Mouse (Mus musculus): ENCODE data around the gene Nfe2. TPM values are rescaled to one million over a fixed set of nuclear protein-coding genes. Genes with fewer than 3 reads are reported as not detected.

The Nfe2 gene
- polyA plus RNA-seq (2012; rRNA removed; ENCODE audit: low replicate concordance): 1.7 and 5.1 TPM in 2 replicates

DNA sequence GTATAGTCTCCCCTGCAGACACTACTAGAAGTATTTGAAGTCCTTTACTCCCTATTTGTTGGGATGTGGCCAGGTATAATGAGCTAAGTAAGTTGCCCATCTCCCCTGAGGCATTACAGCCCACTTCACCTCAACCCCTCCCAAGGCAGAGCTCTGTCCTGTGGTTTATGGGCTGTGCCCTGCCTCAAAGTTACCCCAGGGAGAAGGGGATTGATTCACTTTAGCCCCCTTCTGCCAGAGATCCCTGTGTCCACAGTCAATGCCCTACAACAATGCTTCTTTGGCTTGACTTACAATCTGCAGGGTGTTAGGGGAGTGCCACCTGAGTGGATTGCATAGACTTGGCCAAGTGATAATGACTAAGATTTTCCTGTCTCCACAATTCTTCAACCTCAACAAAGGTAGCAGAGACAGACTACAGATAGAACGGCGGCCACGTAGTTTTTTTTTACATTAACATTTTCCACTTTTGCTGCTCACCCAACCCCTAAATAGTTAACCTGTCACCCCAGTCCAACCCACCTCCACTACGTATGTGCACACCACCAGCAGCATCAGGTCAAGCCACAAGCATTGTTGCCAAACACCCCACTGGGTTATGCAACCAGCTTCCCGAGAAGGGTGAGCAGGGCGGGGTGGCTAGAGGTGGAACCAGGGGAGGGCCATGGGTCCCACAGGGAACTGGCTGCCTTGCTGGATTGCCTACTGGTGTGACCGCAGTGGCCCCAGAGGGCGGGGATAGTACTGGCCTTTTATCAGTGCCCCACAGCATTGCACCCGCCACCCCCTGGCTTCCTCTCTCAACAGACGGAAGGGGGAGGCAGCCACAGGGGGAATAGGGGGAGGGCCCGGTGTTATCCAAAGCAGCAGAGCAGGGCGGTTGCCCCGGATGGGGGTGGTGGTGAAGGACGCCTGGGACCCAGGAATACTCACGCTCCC is at the start of gene Nfe2:
Gene Nfe2, minus strand, starts transcription at position 614 of the 939 bp plus-strand sequence.

DNA sequence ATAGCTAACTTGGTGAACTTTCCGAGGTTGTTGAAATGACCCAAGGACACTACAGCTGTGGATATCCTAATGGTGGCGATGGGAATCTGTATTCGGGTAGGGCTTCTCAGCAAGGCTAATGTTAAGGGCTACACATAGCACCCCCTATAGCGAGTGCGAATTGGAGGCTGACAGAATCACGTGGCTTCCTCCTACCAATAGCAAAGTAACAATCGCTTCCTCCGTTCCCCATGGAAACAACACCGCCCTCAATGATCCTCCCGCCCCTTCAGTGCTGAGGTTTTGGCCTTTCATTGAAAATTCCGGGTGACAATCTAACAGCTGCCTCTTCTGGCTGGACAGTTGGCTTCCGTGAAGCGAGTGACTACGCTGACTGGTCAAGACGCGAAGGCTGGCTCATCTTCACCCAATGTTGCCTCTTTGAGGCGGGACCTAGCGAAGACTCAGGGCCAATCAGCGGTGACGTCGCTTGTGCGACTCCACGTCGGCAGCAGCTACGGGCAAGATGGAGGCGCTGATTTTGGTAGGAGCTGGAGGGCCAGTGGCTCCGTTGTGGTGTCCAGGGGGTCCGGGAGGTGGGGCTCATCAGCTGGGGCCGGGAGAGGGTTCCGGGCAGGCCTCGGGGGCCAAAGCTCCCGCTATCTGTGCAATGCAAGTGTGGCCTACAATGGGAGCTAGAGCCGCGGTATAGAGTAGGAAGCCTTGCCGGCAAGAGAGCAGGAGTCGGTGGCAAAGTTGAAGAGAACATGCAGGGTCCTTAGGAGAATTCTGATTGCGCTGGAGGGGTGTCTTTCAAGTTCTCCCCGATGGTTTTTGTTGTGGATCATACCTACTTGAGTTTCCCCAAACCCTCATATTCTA is 14.4 kb upstream of the Nfe2 start, which contains the start of gene Copz1:
Gene Copz1, plus strand, starts transcription at position 296 of the 861 bp plus-strand sequence.

DNA sequence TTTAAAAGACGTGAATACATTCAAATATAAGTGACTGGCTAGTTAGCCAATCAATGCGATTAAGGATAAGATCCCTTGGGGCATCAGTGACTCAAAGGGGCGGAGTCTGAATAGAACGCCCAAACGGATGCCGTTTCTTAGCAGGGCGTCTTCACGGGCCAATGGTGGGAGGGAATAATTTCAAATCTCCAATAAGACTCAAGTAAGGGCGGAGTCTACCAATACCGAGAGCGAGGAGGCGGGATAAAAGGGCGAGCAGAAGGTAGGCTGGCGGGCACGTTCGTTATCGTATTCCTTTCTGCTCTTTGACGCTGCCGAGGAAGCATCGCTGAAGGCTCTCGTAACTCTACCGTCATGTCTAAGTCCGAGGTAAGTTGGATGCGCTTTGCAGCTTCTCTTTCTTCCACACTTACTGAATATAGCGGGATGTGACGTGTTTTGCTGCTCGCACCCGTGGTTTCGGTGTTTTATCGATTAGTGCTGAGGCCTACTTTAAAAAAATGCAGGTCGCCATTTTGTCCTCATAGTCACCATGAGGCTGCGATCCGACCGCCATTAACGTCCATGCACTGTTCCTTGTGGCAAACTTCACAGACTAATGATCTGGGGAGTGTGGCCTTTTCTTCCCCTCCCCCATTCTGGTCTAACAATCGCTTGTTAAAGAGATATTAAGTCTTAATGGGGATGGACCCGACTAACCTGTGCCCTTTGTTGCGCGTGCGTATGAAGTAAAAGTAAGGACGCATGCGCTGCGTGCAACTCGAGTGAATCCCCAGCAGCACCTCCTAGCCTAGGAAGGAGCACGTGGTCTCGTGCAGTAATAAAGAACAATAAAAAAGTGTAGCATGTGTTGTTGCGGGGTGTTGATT is 17.8 kb downstream of the Nfe2 start, which contains the start of gene Hnrnpa1:
Gene Hnrnpa1, plus strand, starts transcription at position 273 of the 869 bp plus-strand sequence.

DNA sequence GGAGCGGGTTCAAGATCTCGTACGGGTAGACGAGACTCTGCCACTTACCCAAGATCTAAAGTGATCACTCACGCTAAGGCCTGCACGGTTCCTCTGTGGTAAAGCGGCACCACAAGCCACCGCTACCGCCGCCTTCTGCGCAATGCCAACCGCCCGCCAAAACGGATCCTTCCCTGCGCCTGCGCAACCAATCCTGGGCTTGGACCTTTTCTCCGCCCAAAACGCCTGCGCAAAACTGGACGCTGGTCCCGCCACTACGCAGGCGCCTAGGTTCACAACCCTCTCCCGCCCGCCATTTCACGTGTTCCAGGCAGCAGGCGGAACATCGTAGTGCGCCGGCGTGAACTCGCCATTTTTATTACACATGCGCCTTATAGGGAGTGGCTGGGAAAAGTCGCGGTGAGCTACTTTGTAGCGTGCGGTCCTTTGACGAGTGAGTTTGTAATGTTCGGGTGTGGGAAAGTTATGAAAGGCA is 18.5 kb downstream of the Nfe2 start, which contains the start of gene Cbx5:
Gene Cbx5, minus strand, starts transcription at position 132 of the 475 bp plus-strand sequence.

Other genes with a start within 250 kb of the Nfe2 start
- 2.0 and 3.9 TPM in 2 replicates for gene Hoxc4, start 239.5 kb downstream of the Nfe2 start, polyA plus RNA-seq (2012; rRNA removed; ENCODE audit: low replicate concordance)
- gene Smug1, start 91.3 kb downstream of the Nfe2 start, polyA plus RNA-seq (2012; rRNA removed; ENCODE audit: low replicate concordance): 18.0 and 24.1 TPM in 2 replicates
- gene Cbx5, start 18.6 kb downstream of the Nfe2 start, polyA plus RNA-seq (2012; rRNA removed; ENCODE audit: low replicate concordance): 15.4 and 25.8 TPM in 2 replicates
- gene Hnrnpa1, start 18.0 kb downstream of the Nfe2 start, polyA plus RNA-seq (2012; rRNA removed; ENCODE audit: low replicate concordance): 60.9 and 197 TPM in 2 replicates
- gene Copz1, start 14.3 kb upstream of the Nfe2 start, polyA plus RNA-seq (2012; rRNA removed; ENCODE audit: low replicate concordance): 158 and 159 TPM in 2 replicates
- 0.19 and 0.41 TPM in 2 replicates for gene Gpr84, start 52.2 kb upstream of the Nfe2 start, polyA plus RNA-seq (2012; rRNA removed; ENCODE audit: low replicate concordance)
- gene Zfp385a, start 81.7 kb upstream of the Nfe2 start, polyA plus RNA-seq (2012; rRNA removed; ENCODE audit: low replicate concordance): 28.2 and 49.1 TPM in 2 replicates
- 45.2 and 68.8 TPM in 2 replicates for gene Itga5, start 108.4 kb upstream of the Nfe2 start, polyA plus RNA-seq (2012; rRNA removed; ENCODE audit: low replicate concordance)
- gene Gtsf1, start 172.1 kb upstream of the Nfe2 start, polyA plus RNA-seq (2012; rRNA removed; ENCODE audit: low replicate concordance): not detected in 2 replicates
- gene Gtsf2, start 190.1 kb upstream of the Nfe2 start, polyA plus RNA-seq (2012; rRNA removed; ENCODE audit: low replicate concordance): not detected in 2 replicates
- 10.8 and 21.5 TPM in 2 replicates for gene Nckap1l, start 195.4 kb upstream of the Nfe2 start, polyA plus RNA-seq (2012; rRNA removed; ENCODE audit: low replicate concordance)
- gene Pde1b, start 244.6 kb upstream of the Nfe2 start, polyA plus RNA-seq (2012; rRNA removed; ENCODE audit: low replicate concordance): 8.1 and 12.7 TPM in 2 replicates

Data from subcutaneous adipose tissue, adult 2 months (tissue).